Mouse (Mus musculus): ENCODE measurements around the gene Fbn1. TPM values are rescaled to one million over a fixed set of nuclear protein-coding genes. Genes with fewer than 3 reads are reported as not detected.

Fbn1 gene
- polyA plus RNA-seq, 1 experiment from 2014 or later, result 16.8 TPM

DNA sequence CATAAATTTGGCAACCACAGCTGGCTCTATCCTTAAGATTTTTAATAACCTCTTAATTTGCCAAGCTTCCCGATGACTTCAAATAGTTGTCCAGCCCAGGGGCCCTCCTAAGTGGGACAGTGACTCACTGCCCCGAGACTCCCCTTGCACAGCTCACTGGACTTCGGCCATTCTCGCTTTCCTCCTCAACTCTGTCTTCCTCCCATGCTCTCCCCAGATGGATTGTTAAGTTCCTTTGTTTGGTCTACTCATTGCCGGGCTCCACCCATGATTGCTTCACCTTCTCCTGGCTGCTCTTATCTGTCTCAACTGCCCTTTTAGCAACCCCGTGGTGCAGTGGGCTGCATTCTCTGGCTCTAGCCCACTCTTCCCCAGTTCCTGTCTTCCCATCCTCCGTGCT lies 229.3 kb downstream of the Fbn1 start:
- Histone ChIP-seq H3K4me1 (peaks cover 11% of the 10 kb centered on the region), H3K27ac (no peak overlapping the region), H3K4me3 (no peak overlapping the region), H3K36me3 (no peaks in the 10 kb centered on the region), H3K9me3 (no peaks in the 10 kb centered on the region), H3K27me3 (ENCODE audit: insufficient read depth, poor library complexity, severe bottlenecking) (no peaks in the 10 kb centered on the region)
- 62% methylated on average over 7 of the region's 7 CpGs for WGBS
- no peak for DNase-seq (ENCODE audit: low spot score)

DNA sequence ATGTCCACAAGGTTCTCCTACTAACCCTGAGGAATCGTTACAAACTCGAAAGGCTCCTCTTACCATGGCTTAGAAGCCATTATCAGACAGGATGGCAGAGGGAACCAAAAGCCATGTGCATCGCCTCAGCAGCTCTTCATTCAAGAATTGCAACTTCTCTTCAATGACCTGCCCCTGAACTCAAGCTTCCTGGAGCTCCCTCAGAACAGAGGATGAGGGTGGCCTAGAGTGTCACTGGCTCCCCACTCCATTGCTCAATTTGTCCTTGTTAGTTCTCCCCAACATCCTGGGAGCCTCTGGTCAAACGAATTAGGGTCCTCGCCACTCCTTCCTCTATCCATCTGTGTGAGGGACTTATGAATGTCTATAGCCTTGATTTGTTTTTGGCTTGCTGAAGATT lies 231.1 kb downstream of the Fbn1 start:
- Histone ChIP-seq H3K4me3 (no peak overlapping the region), H3K27ac (no peak overlapping the region), H3K36me3 (no peaks in the 10 kb centered on the region), H3K4me1 (peaks cover 11% of the 10 kb centered on the region), H3K9me3 (no peaks in the 10 kb centered on the region), H3K27me3 (ENCODE audit: insufficient read depth, poor library complexity, severe bottlenecking) (no peaks in the 10 kb centered on the region)
- 81% methylated on average over 5 of the region's 5 CpGs for WGBS
- no peak for DNase-seq (ENCODE audit: low spot score)

DNA sequence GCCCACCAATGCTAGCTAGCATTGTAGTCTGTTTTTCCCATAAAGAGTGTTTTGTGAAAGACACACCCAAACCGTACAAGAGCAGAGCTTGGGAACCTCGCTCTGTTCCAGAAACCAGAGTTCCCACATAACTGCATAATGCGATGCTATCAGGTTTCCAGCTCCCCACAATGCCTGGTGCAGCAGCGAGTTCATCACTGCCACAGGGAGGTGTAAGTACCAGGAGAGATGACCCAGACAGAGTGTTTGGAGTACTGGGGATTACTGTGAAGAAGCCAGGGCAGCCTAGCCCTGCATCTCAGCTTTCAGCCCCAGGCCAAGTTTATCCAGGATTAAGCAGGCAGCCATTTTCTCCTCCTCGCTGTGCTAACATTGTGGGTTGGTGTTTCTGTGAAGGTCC lies 232.2 kb downstream of the Fbn1 start:
- Histone ChIP-seq H3K9me3 (no peaks in the 10 kb centered on the region), H3K27me3 (ENCODE audit: insufficient read depth, poor library complexity, severe bottlenecking) (no peaks in the 10 kb centered on the region), H3K36me3 (no peaks in the 10 kb centered on the region), H3K27ac (no peak overlapping the region), H3K4me1 (peaks cover 11% of the 10 kb centered on the region), H3K4me3 (no peak overlapping the region)
- 63% methylated on average over 5 of the region's 5 CpGs for WGBS
- DNase-seq (ENCODE audit: low spot score), result no peak

DNA sequence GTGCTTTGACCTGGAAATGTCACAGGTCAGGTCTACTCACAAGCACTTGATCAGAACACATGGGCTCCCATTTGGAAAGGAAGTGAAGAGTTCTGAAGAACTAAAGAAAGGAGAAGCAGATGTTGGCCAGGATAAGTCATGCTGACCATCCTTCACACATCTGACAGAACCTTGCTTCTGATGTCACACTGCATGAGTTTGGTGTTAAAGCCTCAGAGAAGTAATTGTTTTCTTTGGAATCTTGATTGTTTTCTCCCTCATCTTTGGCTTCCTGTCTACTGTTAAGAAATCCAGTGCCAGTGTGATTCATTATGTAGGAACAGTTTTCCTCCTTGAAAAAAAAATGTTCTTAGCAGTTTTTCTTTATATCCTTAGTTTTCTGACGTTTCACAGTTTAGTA lies 238.9 kb downstream of the Fbn1 start:
- Histone ChIP-seq H3K36me3 (no peaks in the 10 kb centered on the region; the same call in 1 of the 2 replicates), H3K9me3 (no peaks in the 10 kb centered on the region), H3K27ac (no peak overlapping the region), H3K4me1 (no peaks in the 10 kb centered on the region; the same call in 1 of the 2 replicates), H3K4me3 (no peak overlapping the region), H3K27me3 (ENCODE audit: insufficient read depth, poor library complexity, severe bottlenecking) (no peaks in the 10 kb centered on the region)
- no peak for DNase-seq (ENCODE audit: low spot score)
- 69% methylated on average over 1 of the region's 1 CpGs for WGBS

DNA sequence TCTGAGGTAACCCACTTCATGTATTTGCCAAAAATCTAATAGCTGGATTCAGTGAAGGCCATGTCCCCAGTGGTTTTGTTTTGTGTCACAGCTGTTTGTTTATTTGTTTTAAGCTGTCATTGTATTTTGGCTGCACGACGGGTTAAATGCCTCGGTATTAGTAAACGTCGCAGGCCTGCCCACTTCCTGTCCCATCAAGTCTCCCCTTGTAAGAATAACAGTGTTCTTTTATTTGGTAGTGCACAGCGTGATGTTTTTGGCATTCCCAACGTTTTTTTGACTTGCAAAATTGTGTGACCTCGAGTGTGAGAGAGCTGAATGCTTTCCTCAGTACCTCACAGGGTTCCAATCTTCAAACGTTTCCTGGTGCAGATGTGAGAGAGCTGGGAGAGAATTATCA lies 244.0 kb downstream of the Fbn1 start:
- DNase-seq (ENCODE audit: low spot score), result peak; percentile 36

DNA sequence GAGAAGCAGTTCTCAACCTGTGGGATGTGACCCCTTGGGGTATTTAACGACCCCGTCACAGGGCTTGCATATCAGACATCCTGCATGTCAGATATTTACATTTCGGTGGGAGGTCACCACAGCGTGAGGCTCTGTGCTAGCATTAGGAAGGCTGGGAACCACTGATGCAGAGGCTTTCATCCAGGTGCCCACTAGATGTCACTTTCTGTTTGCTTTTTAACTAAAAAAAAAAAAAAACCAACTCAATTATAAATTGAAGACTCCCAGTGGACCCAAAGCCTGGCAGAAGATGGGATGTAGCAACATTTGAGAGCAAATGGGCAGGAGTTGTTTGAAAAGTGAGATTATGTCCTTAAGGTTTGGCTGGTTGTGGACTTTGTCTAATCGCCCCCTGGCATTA lies 244.7 kb downstream of the Fbn1 start:
- 20% methylated on average over 5 of the region's 5 CpGs for WGBS
- Histone ChIP-seq H3K4me1 (no peaks in the 10 kb centered on the region; the same call in 1 of the 2 replicates), H3K27ac (no peak overlapping the region), H3K9me3 (no peaks in the 10 kb centered on the region), H3K27me3 (ENCODE audit: insufficient read depth, poor library complexity, severe bottlenecking) (no peaks in the 10 kb centered on the region), H3K36me3 (peaks cover 12% of the 10 kb centered on the region), H3K4me3 (no peak overlapping the region)
- peak; percentile 63 for DNase-seq (ENCODE audit: low spot score)

More for the DNA sequence above, 244.0 kb downstream of the Fbn1 start:
- Histone ChIP-seq H3K4me3 (no peak overlapping the region), H3K27ac (no peak overlapping the region), H3K4me1 (no peaks in the 10 kb centered on the region; the same call in 1 of the 2 replicates), H3K9me3 (no peaks in the 10 kb centered on the region), H3K36me3 (peaks cover 6% of the 10 kb centered on the region), H3K27me3 (ENCODE audit: insufficient read depth, poor library complexity, severe bottlenecking) (no peaks in the 10 kb centered on the region)
- WGBS, result 17% methylated on average over 9 of the region's 9 CpGs

DNA sequence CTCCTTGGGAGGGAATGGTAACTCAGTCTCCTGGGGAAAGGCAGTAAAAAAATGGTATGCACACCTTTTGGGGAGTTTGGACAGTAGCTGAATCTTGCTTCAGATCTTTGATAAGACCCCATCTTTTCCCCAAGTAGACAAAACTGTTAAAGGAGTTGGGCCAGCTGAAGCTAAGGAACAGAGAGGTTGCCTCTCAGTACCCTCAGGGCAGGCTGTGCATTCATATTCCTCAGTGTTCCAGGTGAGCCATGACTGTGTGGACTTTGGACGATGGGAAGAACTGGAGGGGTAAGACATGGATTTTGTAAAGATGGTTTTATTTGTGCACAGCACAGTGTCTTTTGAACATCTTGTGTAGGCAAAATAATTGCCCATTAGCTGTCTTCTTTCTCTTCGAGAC lies 247.5 kb downstream of the Fbn1 start:
- Histone ChIP-seq H3K27me3 (ENCODE audit: insufficient read depth, poor library complexity, severe bottlenecking) (no peaks in the 10 kb centered on the region), H3K27ac (no peak overlapping the region), H3K36me3 (peaks cover 39% of the 10 kb centered on the region), H3K4me3 (no peak overlapping the region), H3K4me1 (no peaks in the 10 kb centered on the region; the same call in 1 of the 2 replicates), H3K9me3 (no peaks in the 10 kb centered on the region)
- WGBS, result 78% methylated on average over 2 of the region's 2 CpGs
- peak; percentile 57 for DNase-seq (ENCODE audit: low spot score)

DNA sequence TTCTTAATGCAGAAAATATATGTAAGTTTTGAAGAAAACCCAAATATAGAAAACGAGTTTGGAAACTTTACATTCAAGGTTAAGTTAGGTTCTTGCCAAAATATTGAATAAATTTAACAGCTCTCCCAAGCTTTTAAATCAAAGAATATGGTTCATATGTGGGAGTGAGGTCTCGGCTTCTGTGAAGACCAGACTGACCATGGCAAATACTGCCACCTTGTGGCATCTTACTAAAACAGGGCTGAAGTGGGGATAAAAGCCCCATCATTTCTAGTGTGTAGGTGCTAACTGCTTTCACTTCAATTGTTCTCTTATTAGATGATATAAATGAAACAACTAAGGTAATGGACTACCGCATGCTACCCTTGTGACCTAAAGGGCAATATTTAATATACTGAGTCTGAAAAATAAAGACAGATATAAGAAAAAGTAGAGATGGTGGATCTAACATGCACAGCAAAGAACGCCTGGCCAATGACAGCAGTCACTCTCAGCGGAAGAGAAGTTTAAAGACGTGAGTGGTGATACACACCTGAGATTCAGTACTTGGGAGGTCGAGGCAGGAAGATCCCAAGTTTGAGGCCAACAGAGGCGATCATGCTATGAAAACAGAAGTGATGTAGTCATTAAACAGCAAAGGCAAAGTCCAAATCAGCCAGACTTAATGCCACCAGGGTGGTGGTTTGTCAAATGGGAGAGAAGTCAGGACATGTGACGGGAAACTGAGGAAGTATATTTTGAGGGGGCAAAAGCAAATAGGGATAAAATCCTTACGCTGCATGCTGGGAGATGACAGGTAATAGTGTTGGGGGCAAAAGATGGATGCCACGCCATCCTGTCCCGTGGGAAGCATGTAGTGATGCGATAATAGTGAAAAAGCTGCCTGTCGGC lies 248.3 kb downstream of the Fbn1 start:
- no peak overlapping the region for H3K4me3 ChIP-seq
- H3K27ac ChIP-seq, result no peak overlapping the region
- H3K4me1 ChIP-seq, result no peaks in the 10 kb centered on the region; the same call in 1 of the 2 replicates
- peak; percentile 56 for DNase-seq (ENCODE audit: low spot score)
- WGBS, result 83% methylated on average over 14 of the region's 14 CpGs
- no peaks in the 10 kb centered on the region; the same call in 1 of the 2 replicates for H3K9me3 ChIP-seq
- no peaks in the 10 kb centered on the region for H3K27me3 ChIP-seq (ENCODE audit: insufficient read depth, poor library complexity, severe bottlenecking)
- peaks cover 46% of the 10 kb centered on the region for H3K36me3 ChIP-seq

DNA sequence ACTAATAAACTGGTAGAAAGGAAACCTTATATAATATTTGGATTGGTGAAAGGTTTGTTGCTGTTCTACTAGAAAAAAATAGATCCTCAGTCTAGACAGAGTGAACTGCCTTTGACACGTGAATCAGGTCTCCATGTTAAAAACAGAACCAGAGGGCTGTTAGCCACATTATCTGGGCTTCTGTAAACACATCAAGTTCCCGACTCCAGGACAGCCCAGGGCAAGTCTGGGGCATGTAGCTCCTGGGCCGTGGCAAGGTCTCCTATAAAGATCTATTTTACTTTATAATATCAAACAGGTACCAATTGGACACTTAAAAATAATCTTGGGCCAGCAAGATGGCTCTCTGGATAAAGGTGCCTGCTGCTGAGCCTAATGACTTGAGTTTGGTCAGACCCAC lies 251.9 kb downstream of the Fbn1 start:
- no peak overlapping the region for H3K27ac ChIP-seq
- H3K4me1 ChIP-seq, result no peaks in the 10 kb centered on the region
- no peak overlapping the region for H3K4me3 ChIP-seq
- 66% methylated on average over 3 of the region's 3 CpGs for WGBS
- peaks cover 80% of the 10 kb centered on the region for H3K36me3 ChIP-seq
- peak; percentile 52 for DNase-seq (ENCODE audit: low spot score)
- H3K9me3 ChIP-seq, result no peaks in the 10 kb centered on the region; the same call in 1 of the 2 replicates
- H3K27me3 ChIP-seq (ENCODE audit: insufficient read depth, poor library complexity, severe bottlenecking), result no peaks in the 10 kb centered on the region

DNA sequence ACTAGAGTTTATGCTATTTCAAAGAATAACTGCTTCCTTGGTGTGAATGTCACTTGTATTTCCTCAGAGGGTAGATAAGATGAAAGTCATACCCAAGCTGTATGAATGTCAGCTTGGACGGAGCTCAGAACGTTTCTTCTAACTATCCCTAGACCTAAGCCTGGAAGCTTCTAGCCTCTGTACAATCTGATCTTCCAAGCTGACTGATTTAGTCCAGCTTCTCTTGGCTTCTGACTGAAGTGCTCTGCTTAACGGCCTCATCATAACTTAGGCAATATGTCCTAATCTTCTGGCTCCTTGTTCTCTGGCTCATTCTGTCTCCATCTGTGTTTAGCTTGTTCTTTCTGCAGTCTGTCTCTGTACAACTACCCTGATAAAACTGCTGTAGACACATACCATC lies 253.2 kb downstream of the Fbn1 start:
- peak; percentile 53 for DNase-seq (ENCODE audit: low spot score)
- H3K36me3 ChIP-seq, result peaks cover 88% of the 10 kb centered on the region
- H3K4me1 ChIP-seq, result no peaks in the 10 kb centered on the region
- H3K9me3 ChIP-seq, result no peaks in the 10 kb centered on the region; the same call in 1 of the 2 replicates
- H3K4me3 ChIP-seq, result no peak overlapping the region
- H3K27me3 ChIP-seq (ENCODE audit: insufficient read depth, poor library complexity, severe bottlenecking), result no peaks in the 10 kb centered on the region
- WGBS, result 87% methylated on average over 3 of the region's 3 CpGs
- no peak overlapping the region for H3K27ac ChIP-seq

DNA sequence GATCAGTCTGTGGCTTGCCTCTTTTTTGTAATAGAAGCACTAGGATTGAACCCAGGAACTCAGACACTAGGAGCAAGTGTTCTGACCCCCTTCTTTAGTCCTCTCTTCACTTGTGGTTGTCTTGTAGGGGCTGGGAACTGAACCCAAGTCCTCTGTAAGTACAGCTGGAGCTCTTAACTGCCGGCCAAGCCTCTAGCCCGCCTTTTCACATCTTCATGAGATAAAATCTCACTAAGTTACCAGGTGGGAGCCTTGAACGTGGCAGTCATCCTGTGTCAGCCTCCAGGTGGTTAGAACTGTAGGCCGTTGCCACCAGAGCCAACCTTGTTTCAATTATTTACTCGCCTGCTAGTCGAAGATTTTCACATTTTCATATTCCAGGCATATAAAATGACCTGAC lies 254.1 kb downstream of the Fbn1 start:
- peaks cover 87% of the 10 kb centered on the region for H3K36me3 ChIP-seq
- no peak overlapping the region for H3K4me3 ChIP-seq
- no peaks in the 10 kb centered on the region for H3K27me3 ChIP-seq (ENCODE audit: insufficient read depth, poor library complexity, severe bottlenecking)
- peaks cover 4% of the 10 kb centered on the region; the same call in 1 of the 2 replicates for H3K4me1 ChIP-seq
- H3K9me3 ChIP-seq, result no peaks in the 10 kb centered on the region; the same call in 1 of the 2 replicates
- WGBS, result 95% methylated on average over 6 of the region's 6 CpGs
- DNase-seq (ENCODE audit: low spot score), result peak; percentile 61
- H3K27ac ChIP-seq, result no peak overlapping the region

DNA sequence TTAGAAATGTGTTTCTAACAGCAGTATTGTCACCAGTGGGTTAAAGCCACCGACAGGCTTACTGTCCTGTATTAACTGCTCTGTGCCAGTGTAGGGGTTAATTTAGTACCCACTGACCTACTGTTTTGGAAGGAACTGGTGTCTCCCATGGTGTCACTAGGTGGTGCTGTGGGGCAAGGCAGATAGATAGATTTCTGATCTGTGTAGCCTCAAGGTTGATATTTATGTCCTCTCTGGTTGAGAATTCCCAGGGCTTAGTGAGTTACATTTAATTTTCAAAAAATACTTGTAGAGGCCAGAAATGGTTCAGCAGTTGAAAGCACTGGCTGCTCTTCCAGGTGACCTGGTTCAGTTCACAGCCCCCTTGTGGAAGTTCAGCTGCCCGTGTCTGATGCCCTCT lies 255.5 kb downstream of the Fbn1 start:
- no peaks in the 10 kb centered on the region for H3K27me3 ChIP-seq (ENCODE audit: insufficient read depth, poor library complexity, severe bottlenecking)
- no peak overlapping the region for H3K4me3 ChIP-seq
- H3K4me1 ChIP-seq, result peaks cover 13% of the 10 kb centered on the region; the same call in 1 of the 2 replicates
- H3K27ac ChIP-seq, result no peak overlapping the region
- peak; percentile 59 for DNase-seq (ENCODE audit: low spot score)
- H3K36me3 ChIP-seq, result peaks cover 74% of the 10 kb centered on the region
- WGBS, result 69% methylated on average over 2 of the region's 2 CpGs
- H3K9me3 ChIP-seq, result no peaks in the 10 kb centered on the region; the same call in 1 of the 2 replicates

DNA sequence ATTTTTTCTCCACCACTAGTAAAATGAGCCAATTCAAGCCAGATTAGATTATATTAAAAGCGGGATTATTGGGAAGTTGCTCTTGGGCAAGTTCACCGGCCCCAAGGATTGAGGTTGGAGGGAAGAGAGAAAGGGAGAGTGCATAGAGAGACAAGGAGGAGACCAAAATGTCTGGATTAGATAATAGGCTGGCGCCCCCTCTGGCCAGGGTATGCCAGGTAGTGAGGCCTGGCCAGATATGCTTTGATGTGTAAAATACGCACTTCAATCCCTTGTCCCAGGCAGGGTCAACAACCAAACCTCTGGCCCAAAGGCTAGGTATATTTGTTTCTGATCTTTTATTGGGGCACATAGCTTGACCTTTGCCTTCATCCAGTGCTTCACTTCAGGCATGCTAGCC lies 256.0 kb downstream of the Fbn1 start:
- WGBS, result 83% methylated on average over 4 of the region's 4 CpGs
- peaks cover 69% of the 10 kb centered on the region for H3K36me3 ChIP-seq

More for the DNA sequence above, 256.0 kb downstream of the Fbn1 start:
- Histone ChIP-seq H3K27me3 (ENCODE audit: insufficient read depth, poor library complexity, severe bottlenecking) (no peaks in the 10 kb centered on the region), H3K4me1 (peaks cover 13% of the 10 kb centered on the region; the same call in 1 of the 2 replicates), H3K9me3 (no peaks in the 10 kb centered on the region; the same call in 1 of the 2 replicates), H3K4me3 (no peak overlapping the region), H3K27ac (no peak overlapping the region)
- DNase-seq (ENCODE audit: low spot score), result peak; percentile 65
